Mouse (Mus musculus) midbrain, embryonic 12.5 days (tissue): ENCODE data around the gene Gpam. TPM values are rescaled to one million over a fixed set of nuclear protein-coding genes. Genes with fewer than 3 reads are reported as not detected.

ENCODE experiments used
- ATAC-seq: fragments of 200-750 bp; cut with Nextera tagmentation; 2 replicates; pipeline ENCODE4 v1.8.0; 2017; ENCODE audit warnings: low read depth, moderate TSS enrichment, moderate library complexity; ENCODE audit not compliant: low FRiP score
- H3K27ac ChIP-seq: fragments of 300-500 bp; sonication (generic); replicated peaks from 2 replicates; pipeline ENCODE4 v1.5.1; 2016; ENCODE audit warnings: mild to moderate bottlenecking
- H3K27me3 ChIP-seq: fragments of 300-500 bp; sonication (generic); 2 replicates; pipeline ENCODE4 v1.6.1; 2016; ENCODE audit warnings: mild to moderate bottlenecking
- H3K36me3 ChIP-seq: fragments of 300-500 bp; sonication (generic); 2 replicates; pipeline ENCODE4 v1.6.1; 2016
- H3K4me1 ChIP-seq: fragments of 300-500 bp; sonication (generic); 2 replicates; pipeline ENCODE4 v1.6.1; 2016
- H3K4me2 ChIP-seq: fragments of 300-500 bp; sonication (generic); replicated peaks from 2 replicates; pipeline ENCODE4 v1.6.1; 2016; ENCODE audit warnings: mild to moderate bottlenecking, moderate library complexity
- H3K4me3 ChIP-seq: fragments of 300-500 bp; sonication (generic); 2 replicates; pipeline ENCODE4 v1.5.1; 2016; ENCODE audit warnings: mild to moderate bottlenecking
- H3K9ac ChIP-seq: fragments of 300-500 bp; sonication (generic); replicated peaks from 2 replicates; pipeline ENCODE4 v1.6.1; 2016; ENCODE audit warnings: mild to moderate bottlenecking, moderate library complexity
- H3K9me3 ChIP-seq: fragments of 300-500 bp; sonication (generic); 2 replicates; pipeline ENCODE4 v1.6.1; 2016; ENCODE audit warnings: mild to moderate bottlenecking
- WGBS: fragments of 180-500 bp; shearing (Covaris S2); methylation state at CpG from one replicate; pipeline ENCODE4 v1.1.7; 2016; 5-methylcytosine and 5-hydroxymethylcytosine counted together
- polyA plus RNA-seq: library from polyadenylated mRNA; unstranded; fragments of >200 nt; fragmentation: Nextera tagmentation; extraction: Ambion mirVana; gene quantifications from 2 replicates; pipeline ENCODE4 v1.2.1, GENCODE M21; 2016

Gpam gene
- polyA plus RNA-seq, 1 experiment from 2014 or later: 26.2 TPM

DNA sequence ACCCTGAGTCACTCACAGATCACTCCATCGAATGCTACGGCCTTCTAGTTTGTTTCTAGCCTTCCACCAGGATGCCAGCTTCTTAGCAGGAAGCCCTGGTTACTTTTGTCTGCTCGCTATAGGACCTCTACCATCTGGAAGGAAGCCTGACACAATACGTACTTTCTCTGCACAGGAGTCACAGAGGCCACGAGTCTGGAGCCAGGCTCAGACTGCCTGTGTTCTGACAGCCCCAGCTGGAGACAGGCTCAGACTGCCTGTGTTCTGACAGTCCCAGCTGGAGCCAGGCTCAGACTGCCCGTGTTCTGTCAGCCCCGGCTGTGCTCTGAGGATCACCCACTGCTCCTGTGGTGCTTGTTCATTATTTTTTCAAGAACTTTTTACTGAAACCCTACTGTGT lies 10.8 kb upstream of the Gpam start:
- 25% methylated on average over 7 of the region's 7 CpGs for WGBS
- H3K36me3 ChIP-seq: no peaks in the 10 kb centered on the region
- no peaks in the 10 kb centered on the region for H3K9me3 ChIP-seq
- no peak overlapping the region for H3K4me2 ChIP-seq
- H3K27ac ChIP-seq: 0 out of 2 replicates have a peak overlapping the region, but pooled peaks have one; percentile 52
- no peak overlapping the region for H3K9ac ChIP-seq
- ATAC-seq: no peak
- peaks cover 18% of the 10 kb centered on the region for H3K4me1 ChIP-seq
- no peaks in the 10 kb centered on the region for H3K27me3 ChIP-seq
- no peak overlapping the region for H3K4me3 ChIP-seq

DNA sequence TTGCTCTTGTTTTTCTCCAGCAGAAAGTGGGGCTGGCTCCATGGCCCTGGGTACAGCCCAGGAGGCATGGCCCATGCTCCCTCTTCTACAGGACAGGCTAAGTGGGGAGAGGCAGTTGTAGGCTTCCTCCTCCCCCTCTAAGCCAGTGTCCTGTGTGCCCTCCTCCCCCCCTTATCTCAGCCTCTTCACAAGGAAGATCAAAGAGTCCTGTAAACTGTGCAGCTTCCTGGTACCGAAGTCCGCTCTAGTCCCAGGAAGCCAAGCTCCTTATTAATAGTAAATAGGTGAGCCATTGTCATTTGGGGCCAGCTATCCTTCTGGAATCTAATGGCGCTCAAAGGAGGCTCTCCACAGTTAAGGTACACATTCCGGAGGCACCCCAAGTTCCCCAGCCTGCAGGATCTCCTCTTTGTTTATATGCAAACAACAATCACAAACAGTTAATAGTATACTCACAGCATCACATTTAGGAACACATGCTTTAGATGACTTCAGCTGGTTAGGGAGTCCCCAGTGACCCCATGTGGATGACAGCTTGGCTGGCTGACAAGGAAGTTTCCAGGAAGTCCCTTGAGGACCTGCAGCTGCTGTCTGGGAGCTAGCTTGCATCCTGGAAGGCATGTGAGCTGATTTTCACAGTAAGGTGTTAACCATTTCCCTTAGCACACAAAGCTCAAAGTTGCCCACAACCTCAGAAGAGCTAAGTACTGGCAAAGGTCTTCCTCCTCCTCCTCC lies 9.8 kb upstream of the Gpam start:
- no peak overlapping the region for H3K9ac ChIP-seq
- no peaks in the 10 kb centered on the region for H3K27me3 ChIP-seq
- no peak overlapping the region for H3K4me2 ChIP-seq
- no peak overlapping the region for H3K4me3 ChIP-seq
- WGBS: 71% methylated on average over 4 of the region's 4 CpGs
- H3K27ac ChIP-seq: no peak overlapping the region; the same call in 1 of the 2 replicates
- H3K36me3 ChIP-seq: no peaks in the 10 kb centered on the region
- peaks cover 11% of the 10 kb centered on the region; the same call in 1 of the 2 replicates for H3K4me1 ChIP-seq
- H3K9me3 ChIP-seq: no peaks in the 10 kb centered on the region
- no peak for ATAC-seq

DNA sequence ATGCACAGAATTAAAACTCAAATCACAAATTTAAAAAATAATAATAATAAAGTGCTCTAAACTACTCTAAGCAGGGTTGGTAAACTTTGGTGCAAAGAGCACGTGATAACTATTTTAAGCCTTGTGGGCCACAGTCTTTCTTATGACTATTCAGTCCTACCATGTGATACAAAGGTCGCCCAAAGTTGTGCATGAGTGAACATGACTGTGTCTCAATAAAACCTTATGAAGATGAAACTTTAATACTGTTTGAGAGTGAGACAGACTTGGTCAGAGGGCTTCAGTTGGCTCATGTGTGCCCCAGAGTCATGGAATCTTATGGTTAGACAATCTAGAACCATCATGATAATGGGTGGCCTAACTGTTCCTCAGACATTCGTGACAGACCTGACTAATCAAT lies 8.9 kb upstream of the Gpam start:
- ATAC-seq: no peak
- no peaks in the 10 kb centered on the region; the same call in 1 of the 2 replicates for H3K9me3 ChIP-seq
- WGBS: 84% methylated on average over 3 of the region's 3 CpGs
- no peak overlapping the region for H3K4me2 ChIP-seq
- H3K27me3 ChIP-seq: no peaks in the 10 kb centered on the region
- H3K4me1 ChIP-seq: peaks cover 6% of the 10 kb centered on the region; the same call in 1 of the 2 replicates
- H3K9ac ChIP-seq: no peak overlapping the region
- no peak overlapping the region for H3K27ac ChIP-seq
- no peak overlapping the region for H3K4me3 ChIP-seq
- no peaks in the 10 kb centered on the region for H3K36me3 ChIP-seq

DNA sequence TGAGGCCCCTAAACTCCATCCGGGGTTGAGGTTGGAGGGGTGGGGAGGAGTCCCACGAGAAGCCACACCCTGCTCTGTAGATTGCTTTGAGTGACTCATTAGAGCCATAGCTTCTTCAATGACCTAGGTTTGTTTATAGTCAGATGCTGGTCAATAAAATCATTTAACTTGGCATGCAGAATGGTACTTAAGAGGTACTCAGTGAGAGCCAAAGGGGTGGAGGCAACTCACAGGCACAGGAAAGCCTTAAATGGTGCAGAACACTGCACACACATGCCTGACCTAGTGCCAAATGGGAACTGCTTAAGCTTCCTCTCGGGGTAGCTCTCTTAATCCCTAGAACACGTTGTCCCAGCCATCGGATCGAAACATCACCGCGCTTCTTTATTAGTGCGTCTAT lies 7.5 kb upstream of the Gpam start:
- WGBS: 84% methylated on average over 9 of the region's 9 CpGs
- Histone ChIP-seq H3K9me3 (no peaks in the 10 kb centered on the region; the same call in 1 of the 2 replicates), H3K4me1 (peaks cover 6% of the 10 kb centered on the region; the same call in 1 of the 2 replicates), H3K27ac (no peak overlapping the region), H3K9ac (no peak overlapping the region), H3K4me3 (no peak overlapping the region), H3K27me3 (no peaks in the 10 kb centered on the region), H3K36me3 (no peaks in the 10 kb centered on the region), H3K4me2 (no peak overlapping the region)
- no peak for ATAC-seq

DNA sequence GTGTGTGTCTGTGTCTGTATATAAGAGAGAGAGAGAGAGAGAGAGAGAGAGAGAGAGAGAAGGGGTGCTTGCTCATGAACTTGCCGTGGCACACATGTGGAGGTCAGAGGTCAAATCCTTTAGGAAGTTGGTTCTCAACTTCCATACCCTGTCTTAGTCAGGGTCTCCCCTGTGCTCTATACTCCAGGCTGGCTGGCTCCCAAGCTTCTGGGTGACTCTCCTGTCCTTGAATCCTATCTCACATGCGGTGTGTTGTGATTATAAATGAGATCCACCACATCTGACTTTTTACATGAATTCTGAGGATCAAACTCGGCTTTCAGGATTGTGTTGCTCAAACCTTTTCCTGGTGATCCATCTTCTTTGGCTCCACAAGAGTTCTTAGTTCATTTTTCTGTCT lies 5.4 kb upstream of the Gpam start:
- Histone ChIP-seq H3K36me3 (no peaks in the 10 kb centered on the region), H3K4me3 (no peak overlapping the region), H3K9ac (no peak overlapping the region), H3K27ac (no peak overlapping the region), H3K9me3 (no peaks in the 10 kb centered on the region; the same call in 1 of the 2 replicates), H3K27me3 (no peaks in the 10 kb centered on the region), H3K4me2 (no peak overlapping the region), H3K4me1 (no peaks in the 10 kb centered on the region)
- 83% methylated on average over 3 of the region's 3 CpGs for WGBS
- no peak for ATAC-seq

DNA sequence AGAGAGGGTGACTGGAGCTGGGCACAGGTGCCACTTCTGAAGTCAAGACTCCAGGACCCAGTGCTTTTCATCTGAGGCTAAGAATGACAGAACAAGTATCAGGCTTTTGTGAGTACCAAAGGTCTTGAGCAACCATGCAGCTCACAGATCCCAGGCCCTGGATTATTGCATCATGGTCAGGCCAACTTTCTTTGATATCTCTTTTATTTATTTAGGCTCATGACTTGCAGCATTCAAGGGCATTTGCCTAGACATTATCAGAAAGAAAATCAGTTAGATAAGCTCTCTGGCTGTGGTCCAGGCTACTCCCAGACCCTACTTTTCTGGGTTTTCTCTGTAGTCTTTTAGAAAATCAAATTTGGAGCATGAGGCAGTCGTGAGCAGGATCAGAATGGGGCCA lies 4.7 kb upstream of the Gpam start:
- Histone ChIP-seq H3K4me2 (no peak overlapping the region), H3K9me3 (no peaks in the 10 kb centered on the region; the same call in 1 of the 2 replicates), H3K36me3 (no peaks in the 10 kb centered on the region), H3K9ac (no peak overlapping the region), H3K27ac (no peak overlapping the region), H3K4me3 (no peak overlapping the region), H3K4me1 (no peaks in the 10 kb centered on the region), H3K27me3 (no peaks in the 10 kb centered on the region)
- WGBS: 53% methylated on average over 1 of the region's 1 CpGs
- ATAC-seq: no peak

DNA sequence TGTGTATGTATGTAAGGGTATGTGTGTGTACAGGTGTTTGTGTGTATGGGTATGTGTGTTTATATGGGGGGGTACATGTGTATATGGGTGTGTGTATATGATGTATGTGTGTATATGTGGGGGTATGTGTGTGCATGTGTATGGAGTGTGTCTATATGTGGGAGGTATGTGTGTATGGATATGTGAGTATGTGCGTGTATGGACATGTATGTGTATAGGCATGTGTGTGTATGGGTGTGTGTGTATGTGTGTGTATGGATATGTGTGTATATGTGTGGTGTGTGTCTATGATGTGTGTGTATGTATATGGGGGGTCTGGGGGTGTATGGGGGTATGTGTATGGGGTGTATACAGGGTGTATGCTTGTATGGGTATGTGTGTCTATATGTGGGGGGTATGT lies 1.4 kb upstream of the Gpam start:
- no peak overlapping the region for H3K27ac ChIP-seq
- no peak overlapping the region for H3K4me3 ChIP-seq
- WGBS: 100% methylated on average over 1 of the region's 1 CpGs
- no peaks in the 10 kb centered on the region; the same call in 1 of the 2 replicates for H3K9me3 ChIP-seq
- ATAC-seq: no peak
- H3K4me1 ChIP-seq: peaks cover 4% of the 10 kb centered on the region
- no peak overlapping the region for H3K9ac ChIP-seq
- no peaks in the 10 kb centered on the region for H3K36me3 ChIP-seq
- no peak overlapping the region for H3K4me2 ChIP-seq
- no peaks in the 10 kb centered on the region for H3K27me3 ChIP-seq

DNA sequence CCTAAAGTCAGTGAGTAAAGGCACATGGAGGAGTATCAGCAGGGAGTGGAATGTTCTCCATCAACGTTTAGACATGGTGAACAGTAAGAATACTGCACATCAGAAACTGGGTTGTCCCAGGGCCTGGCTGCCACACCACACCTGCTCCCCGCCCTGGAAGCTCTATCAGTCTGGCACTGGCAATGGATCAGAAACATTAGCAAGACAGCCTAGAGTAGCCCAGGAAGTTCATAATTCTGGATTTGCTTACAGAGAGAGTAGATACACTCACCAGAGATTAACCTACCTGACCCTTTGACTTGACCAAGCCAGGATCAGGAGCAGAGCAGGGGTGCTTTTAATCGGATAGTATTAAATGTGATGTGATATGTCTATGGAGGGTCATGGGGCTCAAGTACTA lies 1.6 kb downstream of the Gpam start:
- Histone ChIP-seq H3K27me3 (no peaks in the 10 kb centered on the region), H3K4me2 (no peak overlapping the region), H3K36me3 (no peaks in the 10 kb centered on the region), H3K4me1 (peaks cover 26% of the 10 kb centered on the region), H3K9me3 (no peaks in the 10 kb centered on the region), H3K9ac (no peak overlapping the region), H3K27ac (no peak overlapping the region), H3K4me3 (no peak overlapping the region)
- 81% methylated on average over 3 of the region's 3 CpGs for WGBS
- ATAC-seq: no peak

DNA sequence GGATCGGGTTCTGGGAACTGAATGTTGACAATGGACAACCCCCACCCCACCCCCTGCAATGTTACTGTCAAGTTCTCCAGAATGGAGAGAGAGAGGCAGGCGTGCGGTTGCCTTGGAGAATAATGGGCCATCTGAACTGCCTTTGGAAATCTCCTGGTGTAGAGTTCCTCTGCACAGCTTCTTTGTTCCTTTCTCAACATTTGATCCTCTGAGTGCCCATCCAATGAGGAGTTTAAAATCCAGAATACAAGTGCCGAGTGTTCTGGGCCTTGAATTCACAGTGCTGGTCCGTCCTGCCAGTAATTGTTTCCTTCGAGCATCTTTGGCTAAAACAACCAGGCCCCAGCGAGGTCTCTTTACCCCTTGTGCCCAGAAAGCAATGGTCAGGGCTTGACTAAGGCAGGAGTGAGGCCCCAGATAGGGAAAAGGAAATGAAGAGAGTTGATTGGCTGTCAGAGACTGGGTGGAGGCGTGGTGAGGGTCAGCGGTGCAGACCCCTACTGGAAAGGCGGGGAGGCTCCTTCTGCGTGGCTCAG lies 4.0 kb downstream of the Gpam start:
- H3K36me3 ChIP-seq: no peaks in the 10 kb centered on the region
- WGBS: 17% methylated on average over 11 of the region's 11 CpGs
- peak; percentile 70 for ATAC-seq
- H3K4me1 ChIP-seq: peaks cover 32% of the 10 kb centered on the region
- H3K9ac ChIP-seq: no peak overlapping the region
- H3K27ac ChIP-seq: peak overlapping the region; percentile 73
- no peaks in the 10 kb centered on the region for H3K27me3 ChIP-seq
- no peak overlapping the region for H3K4me2 ChIP-seq
- H3K9me3 ChIP-seq: no peaks in the 10 kb centered on the region
- no peak overlapping the region for H3K4me3 ChIP-seq

DNA sequence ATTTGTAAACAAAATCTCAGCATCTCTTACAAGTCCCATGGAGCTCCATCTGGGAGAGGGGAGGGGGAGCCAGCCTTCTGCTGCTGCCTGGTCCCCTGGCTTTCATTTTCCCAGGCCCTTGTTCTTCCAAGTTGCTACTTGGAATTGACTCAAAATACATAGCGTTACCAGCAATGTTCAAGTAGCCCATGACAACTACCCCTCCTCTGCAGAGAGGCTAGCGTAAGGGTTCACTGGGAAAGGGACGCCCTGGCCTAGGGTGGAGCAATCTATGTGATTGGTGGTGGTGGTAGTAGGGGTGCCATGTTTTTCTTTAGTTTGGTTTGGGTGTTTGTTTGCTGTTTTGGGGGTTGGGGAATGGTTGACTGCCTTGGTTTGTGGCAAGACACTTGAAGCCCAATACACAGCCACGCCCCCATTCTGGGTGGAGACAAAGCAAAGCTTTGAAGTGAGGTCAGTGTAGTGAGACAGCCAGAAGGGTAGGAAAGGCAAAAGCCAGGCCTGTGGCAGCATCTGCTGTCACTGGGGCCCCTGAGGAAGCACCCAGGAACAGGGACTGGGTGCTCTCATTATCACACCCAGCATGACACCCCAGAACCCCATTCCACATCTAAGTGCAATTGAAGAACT lies 4.6 kb downstream of the Gpam start:
- 77% methylated on average over 4 of the region's 4 CpGs for WGBS
- no peaks in the 10 kb centered on the region for H3K9me3 ChIP-seq
- peak overlapping the region; percentile 73 for H3K27ac ChIP-seq
- no peak overlapping the region for H3K4me2 ChIP-seq
- H3K4me1 ChIP-seq: peaks cover 32% of the 10 kb centered on the region
- no peaks in the 10 kb centered on the region for H3K27me3 ChIP-seq
- H3K4me3 ChIP-seq: no peak overlapping the region
- H3K9ac ChIP-seq: no peak overlapping the region
- H3K36me3 ChIP-seq: no peaks in the 10 kb centered on the region
- ATAC-seq: peak; percentile 57

DNA sequence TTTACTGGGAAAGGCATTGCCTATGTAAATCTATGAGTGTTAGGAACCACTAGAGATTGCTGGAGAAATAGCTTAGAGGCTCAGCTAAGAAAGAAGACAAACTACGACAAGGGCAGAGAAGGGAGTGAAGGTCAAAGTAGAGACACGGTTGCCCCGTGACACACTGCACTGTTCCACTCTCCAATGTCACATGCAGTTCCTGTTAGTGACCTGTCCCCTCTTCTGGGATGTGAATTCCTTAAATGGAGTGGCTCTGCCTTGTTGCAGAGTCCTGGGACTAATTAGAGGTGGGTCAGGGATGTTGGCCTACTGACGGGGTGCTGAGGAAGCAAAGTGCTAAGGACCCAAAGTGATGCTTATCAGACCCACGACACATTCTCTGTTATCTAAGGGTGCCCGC lies 5.2 kb downstream of the Gpam start:
- H3K27me3 ChIP-seq: no peaks in the 10 kb centered on the region
- 79% methylated on average over 6 of the region's 6 CpGs for WGBS
- no peaks in the 10 kb centered on the region for H3K36me3 ChIP-seq
- H3K9me3 ChIP-seq: no peaks in the 10 kb centered on the region
- H3K4me1 ChIP-seq: peaks cover 32% of the 10 kb centered on the region
- H3K4me3 ChIP-seq: no peak overlapping the region
- ATAC-seq: no peak
- no peak overlapping the region for H3K9ac ChIP-seq
- peak overlapping the region; percentile 73 for H3K27ac ChIP-seq
- H3K4me2 ChIP-seq: no peak overlapping the region

DNA sequence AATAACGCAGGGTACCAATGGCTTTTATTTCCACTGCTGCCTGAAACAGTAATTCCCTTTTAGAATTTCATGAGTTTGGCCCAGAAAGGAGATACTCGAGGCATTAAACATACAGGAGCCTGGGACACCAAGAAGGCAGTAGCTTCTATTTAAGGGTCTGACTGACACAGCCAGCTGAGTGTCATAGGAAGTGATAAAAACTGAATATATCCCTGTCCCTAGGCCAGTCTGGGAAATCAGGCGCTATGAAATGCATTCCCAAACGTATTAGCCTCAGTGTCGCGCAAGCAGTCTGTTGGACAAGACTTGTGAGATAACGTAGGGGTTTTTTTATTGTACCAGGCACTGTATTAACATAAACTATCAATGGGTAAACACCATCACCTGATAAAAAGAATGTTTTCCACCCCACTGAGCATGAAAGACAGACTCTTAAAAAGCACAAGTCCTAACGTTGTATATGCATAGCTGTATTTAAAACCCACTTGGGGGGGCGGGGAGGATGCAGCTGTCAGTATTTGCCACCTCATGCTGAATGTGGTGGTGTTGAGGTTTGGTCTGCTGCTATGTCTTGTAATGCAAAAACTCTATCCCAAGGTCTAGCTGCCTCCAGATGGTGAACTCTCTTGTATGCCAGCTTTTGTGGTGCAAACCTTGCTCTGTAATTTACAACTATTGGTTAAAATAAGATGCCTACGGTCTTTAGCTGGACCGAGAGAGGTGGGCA lies 6.4 kb downstream of the Gpam start:
- H3K27ac ChIP-seq: peak overlapping the region; percentile 26; the same call in 1 of the 2 replicates
- H3K4me3 ChIP-seq: no peak overlapping the region
- whole genome bisulfite sequencing: 45% methylated on average over 11 of the region's 11 CpGs

More for the DNA sequence above, 6.4 kb downstream of the Gpam start:
- Histone ChIP-seq H3K9ac (no peak overlapping the region), H3K4me2 (no peak overlapping the region), H3K4me1 (peaks cover 32% of the 10 kb centered on the region), H3K36me3 (no peaks in the 10 kb centered on the region), H3K9me3 (no peaks in the 10 kb centered on the region), H3K27me3 (no peaks in the 10 kb centered on the region)
- ATAC-seq: no peak
